Mouse (Mus musculus): ENCODE data around the gene Cyp2w1. TPM values are rescaled to one million over a fixed set of nuclear protein-coding genes. Genes with fewer than 3 reads are reported as not detected.

Cyp2w1 gene
- polyA plus RNA-seq, 1 experiment = 2.0 TPM

GRCm38 (mm10) chr5:139316982-139317675 is 35.3 kb upstream of the Cyp2w1 start:
- H3K4me1 ChIP-seq (ENCODE audit: control insufficient read depth, insufficient read depth, insufficient read length, low read length) = peaks cover 54% of the 10 kb centered on the region
- no peaks in the 10 kb centered on the region for H3K27me3 ChIP-seq (ENCODE audit: control insufficient read depth, insufficient read depth, low read length)
- 33% methylated on average over 6 of the region's 6 CpGs for WGBS
- peaks cover 6% of the 10 kb centered on the region for H3K36me3 ChIP-seq (ENCODE audit: control insufficient read depth, insufficient read depth, low read length)
- H3K4me3 ChIP-seq (ENCODE audit: low read depth, low read length) = peak overlapping the region; percentile 24; the same call in 1 of the 2 replicates
- no peak for TF ChIP-seq CTCF (IDR thresholded peaks at IDR 0.05; ENCODE audit: extremely low read depth, insufficient read length, insufficient replicate concordance, low read depth, low read length)
- 0 out of 2 replicates have a peak, but pooled peaks have one; percentile 45 for TF ChIP-seq POLR2A (IDR thresholded peaks at IDR 0.05; ENCODE audit: low read depth, low read length)
- H3K27ac ChIP-seq (ENCODE audit: insufficient read depth, low read depth, low read length) = peak overlapping the region; percentile 99

DNA sequence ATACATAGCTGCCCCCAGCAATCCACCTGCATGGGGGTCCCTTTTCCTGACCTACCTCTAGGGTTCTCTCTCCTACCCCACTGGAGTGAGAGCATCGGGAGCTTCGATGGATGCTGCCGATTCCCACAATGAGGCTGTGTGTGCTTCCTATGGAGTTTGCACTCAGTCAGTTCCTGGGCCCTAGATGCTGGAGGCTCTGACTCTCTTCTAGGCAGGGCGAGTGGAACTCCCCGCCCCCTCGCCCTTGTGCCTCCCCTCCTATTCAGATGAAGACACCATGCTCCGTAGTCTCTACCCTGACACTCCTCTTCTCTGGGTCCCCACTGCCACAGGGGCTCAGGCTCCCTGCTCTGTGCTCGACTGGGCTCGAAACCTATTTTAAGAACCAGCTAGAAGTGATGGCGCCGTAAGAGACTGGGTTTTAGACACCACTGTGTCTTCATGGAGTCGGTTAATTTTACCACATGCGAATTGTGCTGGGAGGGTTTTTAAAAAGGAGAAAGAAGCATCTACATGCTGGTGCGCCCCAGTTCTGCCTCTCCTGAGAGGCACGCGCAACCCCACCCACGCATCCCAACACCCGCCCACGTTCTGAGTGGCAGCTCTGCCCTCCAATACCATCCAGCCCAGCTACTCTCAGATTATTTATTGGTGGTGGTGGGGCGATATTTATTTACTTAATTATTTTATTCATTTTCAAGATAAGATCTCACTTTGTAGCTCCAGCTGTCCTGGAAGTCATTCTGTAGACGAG is 34.5 kb upstream of the Cyp2w1 start:
- TF ChIP-seq POLR2A (IDR thresholded peaks at IDR 0.05; ENCODE audit: low read depth, low read length) (0 out of 2 replicates have a peak, but pooled peaks have one; percentile 11), CTCF (IDR thresholded peaks at IDR 0.05; ENCODE audit: extremely low read depth, insufficient read length, insufficient replicate concordance, low read depth, low read length) (no peak)
- no peaks in the 10 kb centered on the region for H3K27me3 ChIP-seq (ENCODE audit: control insufficient read depth, insufficient read depth, low read length)
- H3K4me3 ChIP-seq (ENCODE audit: low read depth, low read length) = peak overlapping the region; percentile 24
- H3K36me3 ChIP-seq (ENCODE audit: control insufficient read depth, insufficient read depth, low read length) = peaks cover 6% of the 10 kb centered on the region
- WGBS = 50% methylated on average over 21 of the region's 21 CpGs
- H3K27ac ChIP-seq (ENCODE audit: insufficient read depth, low read depth, low read length) = peak overlapping the region; percentile 99
- peaks cover 55% of the 10 kb centered on the region for H3K4me1 ChIP-seq (ENCODE audit: control insufficient read depth, insufficient read depth, insufficient read length, low read length)

GRCm38 (mm10) chr5:139320424-139320823 is 32.0 kb upstream of the Cyp2w1 start:
- no peak overlapping the region for H3K4me3 ChIP-seq (ENCODE audit: low read depth, low read length)
- H3K36me3 ChIP-seq (ENCODE audit: control insufficient read depth, insufficient read depth, low read length) = peaks cover 9% of the 10 kb centered on the region
- 75% methylated on average over 7 of the region's 7 CpGs for whole genome bisulfite sequencing
- no peaks in the 10 kb centered on the region for H3K27me3 ChIP-seq (ENCODE audit: control insufficient read depth, insufficient read depth, low read length)
- no peak overlapping the region for H3K27ac ChIP-seq (ENCODE audit: insufficient read depth, low read depth, low read length)
- no peak for TF ChIP-seq POLR2A (IDR thresholded peaks at IDR 0.05; ENCODE audit: low read depth, low read length)
- no peak for TF ChIP-seq CTCF (IDR thresholded peaks at IDR 0.05; ENCODE audit: extremely low read depth, insufficient read length, insufficient replicate concordance, low read depth, low read length)
- H3K4me1 ChIP-seq (ENCODE audit: control insufficient read depth, insufficient read depth, insufficient read length, low read length) = peaks cover 45% of the 10 kb centered on the region

DNA sequence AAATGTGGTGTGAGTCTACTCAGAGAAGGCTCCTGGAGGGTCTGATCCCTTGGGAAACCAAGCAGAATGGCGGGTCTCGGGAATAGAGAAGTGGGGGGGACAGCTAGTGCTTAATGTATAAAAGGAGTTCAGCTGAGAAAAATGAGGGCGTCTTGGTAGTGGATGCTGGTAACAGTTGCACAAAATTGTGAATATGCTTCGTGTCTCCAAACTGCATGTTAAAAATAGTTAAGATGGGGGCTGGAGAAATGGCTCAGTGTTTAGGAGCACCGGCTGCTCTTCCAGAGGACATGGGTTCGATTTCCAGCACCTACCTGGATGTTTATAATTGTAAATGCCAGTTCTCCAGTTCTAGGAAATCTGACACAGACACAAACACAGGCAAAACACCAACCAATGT is 31.1 kb upstream of the Cyp2w1 start:
- peaks cover 9% of the 10 kb centered on the region for H3K36me3 ChIP-seq (ENCODE audit: control insufficient read depth, insufficient read depth, low read length)
- TF ChIP-seq CTCF (IDR thresholded peaks at IDR 0.05; ENCODE audit: extremely low read depth, insufficient read length, insufficient replicate concordance, low read depth, low read length) (no peak), POLR2A (IDR thresholded peaks at IDR 0.05; ENCODE audit: low read depth, low read length) (no peak)
- WGBS = 87% methylated on average over 6 of the region's 6 CpGs
- peaks cover 45% of the 10 kb centered on the region for H3K4me1 ChIP-seq (ENCODE audit: control insufficient read depth, insufficient read depth, insufficient read length, low read length)
- no peak overlapping the region for H3K27ac ChIP-seq (ENCODE audit: insufficient read depth, low read depth, low read length)
- H3K27me3 ChIP-seq (ENCODE audit: control insufficient read depth, insufficient read depth, low read length) = no peaks in the 10 kb centered on the region
- H3K4me3 ChIP-seq (ENCODE audit: low read depth, low read length) = no peak overlapping the region

DNA sequence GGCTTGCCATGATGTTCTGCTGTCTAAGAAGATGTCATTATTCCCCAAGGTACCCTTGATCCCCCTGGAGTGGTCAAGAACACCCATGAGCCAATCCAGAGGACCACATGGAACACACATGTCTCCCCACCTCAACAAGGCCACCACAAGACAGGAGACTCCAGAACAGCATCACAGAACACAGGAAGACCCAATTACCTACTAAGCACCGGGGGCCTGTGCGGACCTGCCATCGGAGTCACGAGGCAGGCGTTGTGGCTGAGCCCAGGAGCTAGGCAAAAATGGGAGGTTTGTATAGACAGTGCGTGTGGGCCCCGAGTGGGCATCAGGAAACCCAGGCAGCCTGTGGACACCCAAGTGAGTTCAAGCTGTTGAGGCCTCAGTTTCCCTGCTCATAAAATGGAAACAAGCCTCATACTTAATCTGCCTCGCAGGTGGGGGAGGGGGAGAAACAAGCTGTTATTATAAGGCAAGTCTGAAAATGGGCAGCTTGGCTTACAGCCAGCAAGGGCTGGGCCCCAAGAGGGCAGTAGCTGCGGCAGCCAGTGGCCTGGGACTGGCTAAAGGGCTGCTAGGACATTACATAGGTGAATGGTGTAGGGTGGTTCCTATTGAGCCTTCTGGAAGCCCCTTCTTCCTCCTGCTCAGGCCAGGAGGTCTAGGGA is 29.0 kb upstream of the Cyp2w1 start:
- WGBS = 74% methylated on average over 9 of the region's 9 CpGs
- Histone ChIP-seq H3K36me3 (ENCODE audit: control insufficient read depth, insufficient read depth, low read length) (peaks cover 9% of the 10 kb centered on the region), H3K27ac (ENCODE audit: insufficient read depth, low read depth, low read length) (peak overlapping the region; percentile 80), H3K4me3 (ENCODE audit: low read depth, low read length) (peak overlapping the region; percentile 71), H3K4me1 (ENCODE audit: control insufficient read depth, insufficient read depth, insufficient read length, low read length) (peaks cover 34% of the 10 kb centered on the region), H3K27me3 (ENCODE audit: control insufficient read depth, insufficient read depth, low read length) (no peaks in the 10 kb centered on the region)
- no peak for TF ChIP-seq POLR2A (IDR thresholded peaks at IDR 0.05; ENCODE audit: low read depth, low read length)
- TF ChIP-seq CTCF (IDR thresholded peaks at IDR 0.05; ENCODE audit: extremely low read depth, insufficient read length, insufficient replicate concordance, low read depth, low read length) = no peak

DNA sequence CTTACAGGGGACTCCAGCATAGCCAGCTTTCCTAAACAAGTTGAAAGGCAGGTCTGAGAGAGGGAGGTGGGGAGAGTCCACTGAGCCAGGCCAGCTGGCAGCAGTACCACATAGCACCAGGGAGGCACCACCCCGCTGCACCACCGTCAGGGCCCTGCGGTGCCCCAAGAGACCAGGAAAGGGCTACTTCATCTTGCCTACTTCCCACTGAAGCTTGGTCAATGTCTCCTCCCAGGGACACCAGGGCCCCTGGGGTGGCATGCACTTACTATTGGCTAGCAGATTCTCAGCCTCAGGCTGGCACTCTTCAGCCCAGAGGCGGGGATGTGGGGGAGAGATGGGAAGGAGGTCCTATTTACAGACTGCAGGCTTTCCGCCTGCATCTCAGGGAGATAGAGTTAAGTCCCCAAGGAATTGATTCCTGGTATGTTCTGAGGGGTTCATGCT is 28.3 kb upstream of the Cyp2w1 start:
- H3K27me3 ChIP-seq (ENCODE audit: control insufficient read depth, insufficient read depth, low read length) = no peaks in the 10 kb centered on the region
- WGBS = 28% methylated on average over 5 of the region's 5 CpGs
- H3K4me3 ChIP-seq (ENCODE audit: low read depth, low read length) = peak overlapping the region; percentile 71
- TF ChIP-seq CTCF (IDR thresholded peaks at IDR 0.05; ENCODE audit: extremely low read depth, insufficient read length, insufficient replicate concordance, low read depth, low read length) = peak; percentile 2; the same call in 1 of the 2 replicates
- no peak; the same call in 1 of the 2 replicates for TF ChIP-seq POLR2A (IDR thresholded peaks at IDR 0.05; ENCODE audit: low read depth, low read length)
- peak overlapping the region; percentile 80 for H3K27ac ChIP-seq (ENCODE audit: insufficient read depth, low read depth, low read length)
- H3K36me3 ChIP-seq (ENCODE audit: control insufficient read depth, insufficient read depth, low read length) = peaks cover 9% of the 10 kb centered on the region
- peaks cover 29% of the 10 kb centered on the region for H3K4me1 ChIP-seq (ENCODE audit: control insufficient read depth, insufficient read depth, insufficient read length, low read length)
